Comparison of ENCODE assay signal across 8 mouse cellular contexts in genomic region chr16:31935091-31935979, GRCm38 (mm10). TPM values are rescaled to one million over a fixed set of nuclear protein-coding genes. Genes with fewer than 3 reads are reported as not detected.
A peak's percentile ranks its signal among the peaks of the same experiment; 100 is the strongest.
DNase-seq lines count a peak whose midpoint lies in the region; ATAC-seq and TF ChIP-seq lines count a peak whose summit lies in the region.

No protein-coding gene starts in this region.

- no peaks in the 10 kb centered on the region for H3K4me1 ChIP-seq in cortical plate, adult 2 months (ENCODE audit: control insufficient read depth, insufficient read depth, low read length)
- peaks cover 33% of the 10 kb centered on the region for H3K4me1 ChIP-seq in hindbrain, embryonic 12.5 days

- 3% methylated on average over 36 of the region's 36 CpGs for WGBS in hindbrain, embryonic 12.5 days
- 7% methylated on average over 36 of the region's 36 CpGs for WGBS in macrophage (ENCODE audit: missing documents)

- peak overlapping the region; percentile 78 for H3K4me2 ChIP-seq in hindbrain, embryonic 12.5 days (replicated peaks)

- peak overlapping the region; percentile 52 for H3K4me3 ChIP-seq in cortical plate, adult 2 months (ENCODE audit: insufficient read depth, low read length)
- H3K4me3 ChIP-seq in hindbrain, embryonic 12.5 days, result peak overlapping the region; percentile 30
- peak overlapping the region; percentile 36 for H3K4me3 ChIP-seq in macrophage (ENCODE audit: inconsistent target)

- peak overlapping the region; percentile 61 for H3K27ac ChIP-seq in cortical plate, adult 2 months (ENCODE audit: insufficient read depth, low read length)
- H3K27ac ChIP-seq in hindbrain, embryonic 12.5 days, result peak overlapping the region; percentile 92
- H3K27ac ChIP-seq in macrophage, result peak overlapping the region; percentile 74

- no peaks in the 10 kb centered on the region for H3K79me2 ChIP-seq in macrophage (ENCODE audit: inconsistent target)

- peak; percentile 32 to 45 for DNase-seq in heart, adult 18-20 months
- DNase-seq in heart, postnatal 4 days, result no peak
- DNase-seq in CD4-positive helper T cell, adult 2 months (ENCODE audit: low read depth, low spot score), result peak; percentile 22
- peak; percentile 46 for DNase-seq in splenic B cell, adult 2 months (ENCODE audit: low read depth, low spot score)
- no peak for DNase-seq in testis, postnatal 10 days (ENCODE audit: low spot score)

- no peak for ATAC-seq in hindbrain, embryonic 12.5 days (ENCODE audit: low FRiP score)

- H3K27me3 ChIP-seq in hindbrain, embryonic 12.5 days, result peaks cover 35% of the 10 kb centered on the region
- H3K27me3 ChIP-seq in splenic B cell, adult 2 months (ENCODE audit: control insufficient read depth, insufficient read depth, low read length, poor library complexity, severe bottlenecking), result no peaks in the 10 kb centered on the region

- TF ChIP-seq CTCF in cortical plate, adult 2 months (IDR thresholded peaks at IDR 0.05; ENCODE audit: extremely low read depth, insufficient read depth, low read length), result no peak

- H3K9ac ChIP-seq in hindbrain, embryonic 12.5 days, result peak overlapping the region; percentile 58

- H3K36me3 ChIP-seq in hindbrain, embryonic 12.5 days, result no peaks in the 10 kb centered on the region
- no peaks in the 10 kb centered on the region for H3K36me3 ChIP-seq in macrophage (ENCODE audit: inconsistent target)
- H3K36me3 ChIP-seq in splenic B cell, adult 2 months (ENCODE audit: control insufficient read depth, insufficient read depth, low read length, poor library complexity, severe bottlenecking), result no peaks in the 10 kb centered on the region

- H3K9me3 ChIP-seq in hindbrain, embryonic 12.5 days (replicated peaks), result no peaks in the 10 kb centered on the region

- 0 out of 2 replicates have a peak, but pooled peaks have one; percentile 52 for TF ChIP-seq POLR2A in cortical plate, adult 2 months (IDR thresholded peaks at IDR 0.05; ENCODE audit: extremely low read depth, insufficient read depth, low read length)

RNA-seq across cellular contexts. Expression of gene Pigz, which starts 1.7 kb away (rescaled TPM):
- total RNA-seq in heart, adult 18-20 months (2021), result 1 to 10 TPM; 2.2 to 3.5 TPM
- total RNA-seq in heart, postnatal 4 days (2021), result 1 to 10 TPM; 1.0 to 1.2 TPM
- 24.6 and 25.4 TPM in 2 replicates for polyA plus RNA-seq in cortical plate, adult 2 months (2012; rRNA removed)
- polyA plus RNA-seq in hindbrain, embryonic 12.5 days (2016; fragmentation: Nextera tagmentation; extraction: Ambion mirVana), result 2.1 and 2.8 TPM in 2 replicates
- total RNA-seq in macrophage (2018; cell fraction: chromatin; rRNA removed), result 10 to 100 TPM in 6 of 26 experiments, 1 to 10 TPM in 18, under 1 TPM in 2; 0.50 to 16.7 (median 5.5) TPM
- 10 to 100 TPM in 8 of 26 experiments, 1 to 10 TPM in 18; 2.1 to 16.2 (median 5.9) TPM for total RNA-seq in macrophage (2018; cell fraction: cytosol; rRNA removed)
- total RNA-seq in macrophage (2018; cell fraction: nucleus; rRNA removed), result 10 to 100 TPM in 12 of 26 experiments, 1 to 10 TPM in 13, under 1 TPM in 1; 0.38 to 24.0 (median 7.7) TPM
- polyA plus RNA-seq in macrophage (2018), result 2.8 to 3.6 TPM (median 2.9 TPM) in 3 replicates

RNA-seq across cellular contexts. Expression of gene 0610012G03Rik, which starts 13.0 kb away (rescaled TPM):
- total RNA-seq in heart, adult 18-20 months (2021), result 10 to 100 TPM; 74.8 to 79.2 TPM
- total RNA-seq in heart, postnatal 4 days (2021), result 10 to 100 TPM; 60.4 to 66.7 TPM
- polyA plus RNA-seq in cortical plate, adult 2 months (2012; rRNA removed), result 73.3 and 76.0 TPM in 2 replicates
- polyA plus RNA-seq in hindbrain, embryonic 12.5 days (2016; fragmentation: Nextera tagmentation; extraction: Ambion mirVana), result 81.1 and 88.2 TPM in 2 replicates
- 10 to 100 TPM in 13 of 26 experiments, 1 to 10 TPM in 13; 2.1 to 31.2 (median 9.4) TPM for total RNA-seq in macrophage (2018; cell fraction: chromatin; rRNA removed)
- 10 to 100 TPM; 43.3 to 93.4 (median 71.3) TPM for total RNA-seq in macrophage (2018; cell fraction: cytosol; rRNA removed)
- 10 to 100 TPM in 20 of 26 experiments, 1 to 10 TPM in 6; 7.3 to 54.3 (median 17.0) TPM for total RNA-seq in macrophage (2018; cell fraction: nucleus; rRNA removed)
- polyA plus RNA-seq in macrophage (2018), result 30.6 to 67.1 TPM (median 53.4 TPM) in 3 replicates

RNA-seq across cellular contexts. Expression of gene Ncbp2, which starts 13.0 kb away (rescaled TPM):
- total RNA-seq in heart, adult 18-20 months (2021), result 10 to 100 TPM; 24.8 to 26.4 TPM
- 10 to 100 TPM; 25.5 to 29.0 TPM for total RNA-seq in heart, postnatal 4 days (2021)
- polyA plus RNA-seq in cortical plate, adult 2 months (2012; rRNA removed), result 75.7 and 95.2 TPM in 2 replicates
- 123 and 128 TPM in 2 replicates for polyA plus RNA-seq in hindbrain, embryonic 12.5 days (2016; fragmentation: Nextera tagmentation; extraction: Ambion mirVana)
- 10 to 100 TPM in 19 of 26 experiments, 1 to 10 TPM in 7; 3.5 to 39.6 (median 17.1) TPM for total RNA-seq in macrophage (2018; cell fraction: chromatin; rRNA removed)
- 10 to 100 TPM; 24.6 to 44.5 (median 36.8) TPM for total RNA-seq in macrophage (2018; cell fraction: cytosol; rRNA removed)
- 10 to 100 TPM in 23 of 26 experiments, 1 to 10 TPM in 3; 8.0 to 44.1 (median 20.0) TPM for total RNA-seq in macrophage (2018; cell fraction: nucleus; rRNA removed)
- polyA plus RNA-seq in macrophage (2018), result 39.9 to 50.1 TPM (median 49.5 TPM) in 3 replicates

RNA-seq across cellular contexts. Expression of gene Meltf, which starts 56.7 kb away (rescaled TPM):
- total RNA-seq in heart, adult 18-20 months (2021), result under 1 TPM in 1 of 2 experiments, not detected in 1; 0.08 TPM
- under 1 TPM in 1 of 2 experiments, not detected in 1; 0.07 TPM for total RNA-seq in heart, postnatal 4 days (2021)
- polyA plus RNA-seq in cortical plate, adult 2 months (2012; rRNA removed), result 0.46 and 0.79 TPM in 2 replicates
- 0.40 and 0.60 TPM in 2 replicates for polyA plus RNA-seq in hindbrain, embryonic 12.5 days (2016; fragmentation: Nextera tagmentation; extraction: Ambion mirVana)
- total RNA-seq in macrophage (2018; cell fraction: chromatin; rRNA removed), result not detected
- not detected for total RNA-seq in macrophage (2018; cell fraction: cytosol; rRNA removed)
- not detected for total RNA-seq in macrophage (2018; cell fraction: nucleus; rRNA removed)
- not detected in 3 replicates for polyA plus RNA-seq in macrophage (2018)

Comparison
In these comparisons a context has a peak if more than half of its experiments do, and no peak if none do; other contexts are left out.
1. DNase-seq: peak in heart, adult 18-20 months (2 of 2), CD4-positive helper T cell, adult 2 months (single experiment) and splenic B cell, adult 2 months (single experiment); none in heart, postnatal 4 days (single experiment) and testis, postnatal 10 days (single experiment).
2. Peak in every context shown above with its lines, with median percentiles within 50 percentile points of each other: H3K27ac ChIP-seq and H3K4me3 ChIP-seq.